Mouse (Mus musculus) stomach, embryonic 16.5 days (tissue): ENCODE results near the gene Gm45717. TPM values are rescaled to one million over a fixed set of nuclear protein-coding genes. Genes with fewer than 3 reads are reported as not detected.

Experiments used
- ATAC-seq: fragments of 200-750 bp; cut with Nextera tagmentation; 2 replicates; pipeline ENCODE4 v1.8.0; 2017; ENCODE audit warnings: moderate number of reproducible peaks, moderate TSS enrichment; ENCODE audit not compliant: insufficient read depth, low FRiP score
- H3K27ac ChIP-seq: fragments of 300-500 bp; sonication (generic); 2 replicates; pipeline ENCODE4 v1.5.1; 2014; ENCODE audit warnings: low read length
- H3K27me3 ChIP-seq: fragments of 300-500 bp; sonication (generic); 2 replicates; pipeline ENCODE4 v1.6.1; 2014; ENCODE audit warnings: low read length, control low read depth, mixed read lengths; ENCODE audit not compliant: control insufficient read depth, insufficient read depth
- H3K36me3 ChIP-seq: fragments of 300-500 bp; sonication (generic); 2 replicates; pipeline ENCODE4 v1.6.1; 2014; ENCODE audit warnings: low read length; ENCODE audit not compliant: control insufficient read depth, insufficient read depth
- H3K4me1 ChIP-seq: fragments of 300-500 bp; sonication (generic); 2 replicates; pipeline ENCODE4 v1.6.1; 2014; ENCODE audit warnings: low read length, control low read depth, mixed read lengths; ENCODE audit not compliant: control insufficient read depth, insufficient read depth
- H3K4me2 ChIP-seq: fragments of 300-500 bp; sonication (generic); 2 replicates; pipeline ENCODE4 v1.6.1; 2014; ENCODE audit warnings: low read depth, low read length, mixed read lengths
- H3K4me3 ChIP-seq: fragments of 300-500 bp; sonication (generic); replicated peaks from 2 replicates; pipeline ENCODE4 v1.5.1; 2014; ENCODE audit warnings: mild to moderate bottlenecking, low read length
- H3K9ac ChIP-seq: fragments of 300-500 bp; sonication (generic); 2 replicates; pipeline ENCODE4 v1.6.1; 2014; ENCODE audit warnings: low read length
- H3K9me3 ChIP-seq: fragments of 300-500 bp; sonication (generic); replicated peaks from 2 replicates; pipeline ENCODE4 v1.6.1; 2016; ENCODE audit warnings: low read length, control low read depth; ENCODE audit not compliant: control insufficient read depth
- WGBS: fragments of 180-500 bp; shearing (Covaris S2); extraction: QIAGEN DNeasy Blood & Tissue Kit; methylation state at CpG from one replicate; pipeline ENCODE4 v1.1.7; 2014; 5-methylcytosine and 5-hydroxymethylcytosine counted together
- polyA plus RNA-seq: library from polyadenylated mRNA; unstranded; fragments of >200 nt; fragmentation: Nextera tagmentation; extraction: Ambion mirVana; gene quantifications from 2 replicates; pipeline ENCODE4 v1.2.1, GENCODE M21; 2015

Gm45717 gene
- polyA plus RNA-seq, 1 experiment from 2014 or later: not detected

GRCm38 (mm10) chr7:140959181-140959901, 3.6 kb upstream of the Gm45717 start:
- no peaks in the 10 kb centered on the region for H3K36me3 ChIP-seq
- no peak overlapping the region for H3K27ac ChIP-seq
- H3K4me3 ChIP-seq: no peak overlapping the region
- H3K27me3 ChIP-seq: no peaks in the 10 kb centered on the region
- WGBS: 16% methylated on average over 9 of the region's 9 CpGs
- H3K9ac ChIP-seq: no peak overlapping the region
- no peaks in the 10 kb centered on the region for H3K9me3 ChIP-seq
- peaks cover 12% of the 10 kb centered on the region for H3K4me1 ChIP-seq
- H3K4me2 ChIP-seq: no peak overlapping the region
- no peak for ATAC-seq

GRCm38 (mm10) chr7:140956556-140956869, 776 bp upstream of the Gm45717 start:
- peak; percentile 7 for ATAC-seq
- Histone ChIP-seq H3K9me3 (no peaks in the 10 kb centered on the region), H3K27ac (peak overlapping the region; percentile 99), H3K27me3 (no peaks in the 10 kb centered on the region), H3K36me3 (no peaks in the 10 kb centered on the region; the same call in 1 of the 2 replicates), H3K4me3 (peak overlapping the region; percentile 72; the same call in 1 of the 2 replicates), H3K4me1 (peaks cover 40% of the 10 kb centered on the region), H3K9ac (peak overlapping the region; percentile 61), H3K4me2 (peak overlapping the region; percentile 92)
- 27% methylated on average over 6 of the region's 6 CpGs for WGBS

GRCm38 (mm10) chr7:140955342-140955741, 395 bp downstream of the Gm45717 start:
- 1% methylated on average over 17 of the region's 17 CpGs for WGBS
- ATAC-seq: peak; percentile 12; the same call in 1 of the 2 replicates
- peak overlapping the region; percentile 92 for H3K4me2 ChIP-seq
- peak overlapping the region; percentile 99 for H3K27ac ChIP-seq
- H3K36me3 ChIP-seq: no peaks in the 10 kb centered on the region; the same call in 1 of the 2 replicates
- H3K27me3 ChIP-seq: no peaks in the 10 kb centered on the region
- no peaks in the 10 kb centered on the region for H3K9me3 ChIP-seq
- peak overlapping the region; percentile 72 for H3K4me3 ChIP-seq
- H3K4me1 ChIP-seq: peaks cover 51% of the 10 kb centered on the region
- peak overlapping the region; percentile 84 for H3K9ac ChIP-seq

- Histone ChIP-seq H3K9ac (peak overlapping the region; percentile 84), H3K36me3 (no peaks in the 10 kb centered on the region; the same call in 1 of the 2 replicates), H3K9me3 (no peaks in the 10 kb centered on the region), H3K27me3 (no peaks in the 10 kb centered on the region), H3K4me3 (peak overlapping the region; percentile 72), H3K4me2 (peak overlapping the region; percentile 92), H3K27ac (peak overlapping the region; percentile 99), H3K4me1 (peaks cover 54% of the 10 kb centered on the region)
- WGBS: 1% methylated on average over 9 of the region's 9 CpGs
- no peak for ATAC-seq
These were observed 1.0 kb downstream of the Gm45717 start for GRCm38 (mm10) chr7:140954733-140955071.

- Histone ChIP-seq H3K9ac (peak overlapping the region; percentile 84), H3K27me3 (no peaks in the 10 kb centered on the region)
These were observed 1.7 kb downstream of the Gm45717 start for GRCm38 (mm10) chr7:140953800-140954732.

GRCm38 (mm10) chr7:140953133-140953532, 2.6 kb downstream of the Gm45717 start:
- Histone ChIP-seq H3K27me3 (no peaks in the 10 kb centered on the region), H3K27ac (0 out of 2 replicates have a peak overlapping the region, but pooled peaks have one; percentile 11), H3K9ac (peak overlapping the region; percentile 84), H3K4me1 (peaks cover 54% of the 10 kb centered on the region), H3K4me3 (peak overlapping the region; percentile 72; the same call in 1 of the 2 replicates), H3K9me3 (no peaks in the 10 kb centered on the region), H3K4me2 (peak overlapping the region; percentile 92), H3K36me3 (peaks cover 7% of the 10 kb centered on the region; the same call in 1 of the 2 replicates)
- 67% methylated on average over 11 of the region's 11 CpGs for WGBS
- ATAC-seq: no peak

More at GRCm38 (mm10) chr7:140953800-140954732, 1.7 kb downstream of the Gm45717 start:
- peaks cover 54% of the 10 kb centered on the region for H3K4me1 ChIP-seq
- H3K9me3 ChIP-seq: no peaks in the 10 kb centered on the region
- WGBS: 40% methylated on average over 15 of the region's 15 CpGs
- peak overlapping the region; percentile 69 for H3K27ac ChIP-seq
- peaks cover under 1% of the 10 kb centered on the region; the same call in 1 of the 2 replicates for H3K36me3 ChIP-seq
- H3K4me2 ChIP-seq: peak overlapping the region; percentile 92
- no peak for ATAC-seq
- H3K4me3 ChIP-seq: peak overlapping the region; percentile 72

- H3K4me3 ChIP-seq: no peak overlapping the region
- peak overlapping the region; percentile 23; the same call in 1 of the 2 replicates for H3K27ac ChIP-seq
- no peak overlapping the region for H3K4me2 ChIP-seq
- ATAC-seq: no peak
- H3K4me1 ChIP-seq: peaks cover 54% of the 10 kb centered on the region
- H3K9me3 ChIP-seq: no peaks in the 10 kb centered on the region
- H3K9ac ChIP-seq: no peak overlapping the region
- no peaks in the 10 kb centered on the region for H3K27me3 ChIP-seq
- 63% methylated on average over 7 of the region's 7 CpGs for WGBS
- H3K36me3 ChIP-seq: peaks cover 7% of the 10 kb centered on the region; the same call in 1 of the 2 replicates
These were observed 3.3 kb downstream of the Gm45717 start for GRCm38 (mm10) chr7:140952441-140952840.

- H3K4me1 ChIP-seq: peaks cover 51% of the 10 kb centered on the region
- no peaks in the 10 kb centered on the region for H3K27me3 ChIP-seq
- peaks cover 7% of the 10 kb centered on the region; the same call in 1 of the 2 replicates for H3K36me3 ChIP-seq
- no peak overlapping the region for H3K4me3 ChIP-seq
- H3K27ac ChIP-seq: peak overlapping the region; percentile 63; the same call in 1 of the 2 replicates
- H3K9ac ChIP-seq: 0 out of 2 replicates have a peak overlapping the region, but pooled peaks have one; percentile 11
- 59% methylated on average over 6 of the region's 6 CpGs for WGBS
- ATAC-seq: no peak
- H3K9me3 ChIP-seq: no peaks in the 10 kb centered on the region
- no peak overlapping the region for H3K4me2 ChIP-seq
These were observed 4.0 kb downstream of the Gm45717 start for GRCm38 (mm10) chr7:140951765-140952164.
